Mouse (Mus musculus) hindbrain, embryonic 14.5 days (tissue): Measurements from ENCODE around the gene Fam71d. TPM values are rescaled to one million over a fixed set of nuclear protein-coding genes. Genes with fewer than 3 reads are reported as not detected.

ENCODE experiments used
- polyA plus RNA-seq: library from polyadenylated mRNA; unstranded; fragments of >200 nt; fragmentation: Nextera tagmentation; extraction: Ambion mirVana; gene quantifications from 2 replicates; pipeline ENCODE4 v1.2.1, GENCODE M21; 2014

Gene Fam71d
- polyA plus RNA-seq, 1 experiment from 2014 or later = 0.64 TPM

Other genes with a start within 250 kb of the Fam71d start
- 15.0 TPM in 2 replicates for gene Mpp5, start 57.4 kb downstream of the Fam71d start, polyA plus RNA-seq
- gene Atp6v1d, start 170.1 kb downstream of the Fam71d start, polyA plus RNA-seq = 128 and 135 TPM in 2 replicates
- 141 and 153 TPM in 2 replicates for gene Eif2s1, start 170.3 kb downstream of the Fam71d start, polyA plus RNA-seq
- 1.8 TPM in 2 replicates for gene Plek2, start 215.4 kb downstream of the Fam71d start, polyA plus RNA-seq